Mouse (Mus musculus): ENCODE data around the gene Fads2.

Fads2 gene

GRCm38 (mm10) chr19:10040866-10041387 lies 60.6 kb downstream of the Fads2 start:
- no peak for DNase-seq

- DNase-seq = no peak
Measured at GRCm38 (mm10) chr19:10039615-10040014, 61.9 kb downstream of the Fads2 start.

GRCm38 (mm10) chr19:10038910-10039309 lies 62.6 kb downstream of the Fads2 start:
- DNase-seq = no peak

- DNase-seq = no peak
Measured at GRCm38 (mm10) chr19:10038364-10038763, 63.2 kb downstream of the Fads2 start.

GRCm38 (mm10) chr19:10037534-10037933 lies 64.0 kb downstream of the Fads2 start:
- no peak for DNase-seq

- DNase-seq = peak; percentile 72 to 79
Measured at GRCm38 (mm10) chr19:10034785-10035447, 66.6 kb downstream of the Fads2 start.

GRCm38 (mm10) chr19:10034356-10034755 lies 67.2 kb downstream of the Fads2 start:
- DNase-seq = no peak

GRCm38 (mm10) chr19:10033211-10033973 lies 68.2 kb downstream of the Fads2 start:
- peak; percentile 47 to 48 for DNase-seq

GRCm38 (mm10) chr19:10029746-10030145 lies 71.8 kb downstream of the Fads2 start:
- DNase-seq = no peak

- DNase-seq = no peak
Measured at GRCm38 (mm10) chr19:10025169-10025875, 76.2 kb downstream of the Fads2 start.

- DNase-seq = no peak
Measured at GRCm38 (mm10) chr19:10023304-10023758, 78.2 kb downstream of the Fads2 start.

- no peak for DNase-seq
Measured at GRCm38 (mm10) chr19:10022414-10023303, 78.9 kb downstream of the Fads2 start.

GRCm38 (mm10) chr19:10021981-10022380 lies 79.6 kb downstream of the Fads2 start:
- no peak for DNase-seq

- DNase-seq = no peak
Measured at GRCm38 (mm10) chr19:10019214-10019760, 82.3 kb downstream of the Fads2 start.

- DNase-seq = no peak
Measured at GRCm38 (mm10) chr19:10018527-10018818, 83.1 kb downstream of the Fads2 start.

GRCm38 (mm10) chr19:10017637-10018526 lies 83.7 kb downstream of the Fads2 start:
- peak; percentile 57 to 63 for DNase-seq

GRCm38 (mm10) chr19:10016151-10016550 lies 85.4 kb downstream of the Fads2 start:
- DNase-seq = no peak

- no peak for DNase-seq
Measured at GRCm38 (mm10) chr19:10015442-10015841, 86.1 kb downstream of the Fads2 start.

GRCm38 (mm10) chr19:10014824-10015223 lies 86.7 kb downstream of the Fads2 start:
- no peak for DNase-seq

- no peak for DNase-seq
Measured at GRCm38 (mm10) chr19:10013913-10014312, 87.6 kb downstream of the Fads2 start.

- no peak for DNase-seq
Measured at GRCm38 (mm10) chr19:10013348-10013747, 88.2 kb downstream of the Fads2 start.
